8 mouse cellular contexts compared by ENCODE assay signal in genomic region chr10:26890269-26890955, GRCm38 (mm10).
A peak's percentile ranks its signal among the peaks of the same experiment; 100 is the strongest.
DNase-seq lines count a peak whose midpoint lies in the region; ATAC-seq lines count a peak whose summit lies in the region.

No protein-coding gene starts in this region.

- peak; percentile 56 to 70 for DNase-seq in left cerebral cortex, adult 18-20 months (ENCODE audit: low spot score in 2 of 2)
- DNase-seq in left cerebral cortex, adult 8-10 months (ENCODE audit: low spot score in 2 of 2), result no peak
- peak; percentile 82 to 88 for DNase-seq in cerebellum, postnatal 10 days
- peak; percentile 15 to 39 for DNase-seq in frontal cortex, postnatal 25 days (ENCODE audit: low spot score in 2 of 2)
- peak; percentile 75 for DNase-seq in hindlimb bud, embryonic 11.5 days (ENCODE audit: extremely low spot score, low read depth, low spot score)
- peak; percentile 58 to 66 for DNase-seq in left cerebral cortex, postnatal 10 days (ENCODE audit: extremely low spot score in 1 of 2, low spot score in 2 of 2)
- peak; percentile 30 for DNase-seq in skeletal muscle tissue, adult 2 months (ENCODE audit: low read depth, low spot score)

- H3K4me2 ChIP-seq in midbrain, embryonic 13.5 days (replicated peaks), result no peak overlapping the region

- 3% methylated on average over 4 of the region's 4 CpGs for WGBS in midbrain, embryonic 13.5 days

- ATAC-seq in midbrain, embryonic 13.5 days, result peak; percentile 94

- H3K4me3 ChIP-seq in midbrain, embryonic 13.5 days (replicated peaks), result no peak overlapping the region

- H3K9ac ChIP-seq in midbrain, embryonic 13.5 days (replicated peaks), result no peak overlapping the region

- H3K27me3 ChIP-seq in midbrain, embryonic 13.5 days, result no peaks in the 10 kb centered on the region

- H3K4me1 ChIP-seq in midbrain, embryonic 13.5 days (replicated peaks), result no peaks in the 10 kb centered on the region

- H3K36me3 ChIP-seq in midbrain, embryonic 13.5 days, result no peaks in the 10 kb centered on the region

- no peak overlapping the region for H3K27ac ChIP-seq in midbrain, embryonic 13.5 days

- H3K9me3 ChIP-seq in midbrain, embryonic 13.5 days, result no peaks in the 10 kb centered on the region

- intact Hi-C loops in left cerebral cortex, postnatal 10 days (cut with DNase I), result loop anchor here (1.0 to 10.0 kb wide), 4 partner anchors 138 to 518 kb away; partner anchors contain the start of gene Arhgap18

Comparison
In these comparisons a context has a peak if more than half of its experiments do, and no peak if none do; other contexts are left out.
1. DNase-seq: peak in left cerebral cortex, adult 18-20 months (2 of 2), cerebellum, postnatal 10 days (2 of 2), frontal cortex, postnatal 25 days (2 of 2), hindlimb bud, embryonic 11.5 days (single experiment), left cerebral cortex, postnatal 10 days (2 of 2) and skeletal muscle tissue, adult 2 months (single experiment); none in left cerebral cortex, adult 8-10 months (0 of 2).